Mouse (Mus musculus) midbrain, embryonic 13.5 days (tissue): ENCODE data around the gene Fxr2. TPM values are rescaled to one million over a fixed set of nuclear protein-coding genes. Genes with fewer than 3 reads are reported as not detected.

Experiments used
- ATAC-seq: fragments of 200-750 bp; cut with Nextera tagmentation; 2 replicates; pipeline ENCODE4 v1.8.0; 2017; ENCODE audit warnings: mild to moderate bottlenecking, moderate TSS enrichment, moderate library complexity
- H3K27ac ChIP-seq: fragments of 300-500 bp; sonication (generic); 2 replicates; pipeline ENCODE4 v1.5.1; 2015; ENCODE audit warnings: inconsistent platforms, mild to moderate bottlenecking, moderate library complexity
- H3K27me3 ChIP-seq: fragments of 300-500 bp; sonication (generic); 2 replicates; pipeline ENCODE4 v1.6.1; 2015; ENCODE audit warnings: mild to moderate bottlenecking, inconsistent platforms
- H3K36me3 ChIP-seq: fragments of 300-500 bp; sonication (generic); 2 replicates; pipeline ENCODE4 v1.6.1; 2015; ENCODE audit warnings: mild to moderate bottlenecking, inconsistent platforms
- H3K4me1 ChIP-seq: fragments of 300-500 bp; sonication (generic); replicated peaks from 2 replicates; pipeline ENCODE4 v1.6.1; 2015; ENCODE audit warnings: inconsistent platforms
- H3K4me2 ChIP-seq: fragments of 300-500 bp; sonication (generic); replicated peaks from 2 replicates; pipeline ENCODE4 v1.6.1; 2015; ENCODE audit warnings: moderate library complexity, mild to moderate bottlenecking, inconsistent platforms
- H3K4me3 ChIP-seq: fragments of 300-500 bp; sonication (generic); replicated peaks from 2 replicates; pipeline ENCODE4 v1.5.1; 2015; ENCODE audit warnings: mild to moderate bottlenecking, inconsistent platforms
- H3K9ac ChIP-seq: fragments of 300-500 bp; sonication (generic); replicated peaks from 2 replicates; pipeline ENCODE4 v1.6.1; 2015; ENCODE audit warnings: mild to moderate bottlenecking, inconsistent platforms
- H3K9me3 ChIP-seq: fragments of 300-500 bp; sonication (generic); 2 replicates; pipeline ENCODE4 v1.6.1; 2016; ENCODE audit warnings: mild to moderate bottlenecking, inconsistent platforms
- WGBS: fragments of 180-500 bp; shearing (Covaris S2); methylation state at CpG from one replicate; pipeline ENCODE4 v1.1.7; 2015; 5-methylcytosine and 5-hydroxymethylcytosine counted together
- polyA plus RNA-seq: library from polyadenylated mRNA; unstranded; fragments of >200 nt; fragmentation: Nextera tagmentation; extraction: Ambion mirVana; gene quantifications from 2 replicates; pipeline ENCODE4 v1.2.1, GENCODE M21; 2015

Gene Fxr2
- polyA plus RNA-seq, 1 experiment from 2014 or later: 52.4 TPM

- peaks cover 7% of the 10 kb centered on the region for H3K36me3 ChIP-seq
- H3K4me2 ChIP-seq: peak overlapping the region; percentile 86
- H3K9ac ChIP-seq: peak overlapping the region; percentile 99
- no peaks in the 10 kb centered on the region for H3K9me3 ChIP-seq
- ATAC-seq: peak; percentile 68
- H3K4me3 ChIP-seq: peak overlapping the region; percentile 99
- H3K4me1 ChIP-seq: peaks cover 38% of the 10 kb centered on the region
- peak overlapping the region; percentile 96 for H3K27ac ChIP-seq
- under 1% methylated on average over 50 of the region's 50 CpGs for WGBS
- no peaks in the 10 kb centered on the region for H3K27me3 ChIP-seq
Measured at GRCm38 (mm10) chr11:69633128-69633866, 507 bp downstream of the Fxr2 start.

GRCm38 (mm10) chr11:69635471-69635870 is 2.7 kb downstream of the Fxr2 start:
- 88% methylated on average over 3 of the region's 3 CpGs for WGBS
- H3K4me3 ChIP-seq: peak overlapping the region; percentile 99; the same call in 1 of the 2 replicates

GRCm38 (mm10) chr11:69645860-69646259 is 13.1 kb downstream of the Fxr2 start:
- no peaks in the 10 kb centered on the region for H3K27me3 ChIP-seq
- H3K36me3 ChIP-seq: peaks cover 96% of the 10 kb centered on the region
- H3K4me3 ChIP-seq: no peak overlapping the region
- H3K9ac ChIP-seq: no peak overlapping the region
- no peak overlapping the region for H3K27ac ChIP-seq
- H3K9me3 ChIP-seq: no peaks in the 10 kb centered on the region
- 97% methylated on average over 5 of the region's 5 CpGs for WGBS
- H3K4me1 ChIP-seq: no peaks in the 10 kb centered on the region
- ATAC-seq: no peak
- no peak overlapping the region for H3K4me2 ChIP-seq

More at GRCm38 (mm10) chr11:69635471-69635870, 2.7 kb downstream of the Fxr2 start:
- Histone ChIP-seq H3K27me3 (no peaks in the 10 kb centered on the region), H3K4me1 (peaks cover 38% of the 10 kb centered on the region), H3K4me2 (0 out of 2 replicates have a peak overlapping the region, but pooled peaks have one; percentile 21), H3K27ac (no peak overlapping the region), H3K9ac (no peak overlapping the region), H3K9me3 (no peaks in the 10 kb centered on the region), H3K36me3 (peaks cover 21% of the 10 kb centered on the region)
- no peak for ATAC-seq

GRCm38 (mm10) chr11:69653399-69653798 is 20.6 kb downstream of the Fxr2 start:
- no peak for ATAC-seq
- Histone ChIP-seq H3K36me3 (peaks cover 82% of the 10 kb centered on the region), H3K27me3 (no peaks in the 10 kb centered on the region), H3K4me3 (no peak overlapping the region), H3K9ac (no peak overlapping the region; the same call in 1 of the 2 replicates), H3K4me1 (peaks cover 19% of the 10 kb centered on the region), H3K27ac (peak overlapping the region; percentile 60), H3K4me2 (no peak overlapping the region), H3K9me3 (no peaks in the 10 kb centered on the region)
- WGBS: 48% methylated on average over 5 of the region's 5 CpGs

DNA sequence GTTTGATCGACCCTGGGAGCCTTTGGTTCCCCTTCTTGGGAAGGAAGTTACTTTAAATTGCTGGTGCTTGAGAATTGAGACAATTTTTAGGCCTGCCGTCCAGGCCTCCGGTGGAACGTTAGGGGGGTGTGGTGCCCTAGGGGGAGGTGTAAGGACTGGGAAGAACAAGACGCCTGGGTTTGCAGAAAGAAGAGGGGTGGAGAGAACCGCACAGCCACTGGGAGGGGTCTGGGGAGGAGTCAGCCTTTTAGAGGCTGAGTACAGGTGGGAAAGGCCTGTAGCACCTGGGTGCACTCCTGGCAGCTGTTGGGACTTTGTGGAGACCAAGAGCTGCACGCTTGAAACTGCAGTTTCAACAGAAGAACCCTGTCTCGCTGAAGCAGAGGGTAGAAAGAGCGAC is 22.0 kb downstream of the Fxr2 start:
- Histone ChIP-seq H3K36me3 (peaks cover 81% of the 10 kb centered on the region), H3K9ac (no peak overlapping the region), H3K4me2 (no peak overlapping the region), H3K27me3 (no peaks in the 10 kb centered on the region), H3K4me3 (no peak overlapping the region), H3K27ac (no peak overlapping the region), H3K4me1 (peaks cover 19% of the 10 kb centered on the region), H3K9me3 (no peaks in the 10 kb centered on the region)
- no peak for ATAC-seq
- 52% methylated on average over 9 of the region's 9 CpGs for WGBS

DNA sequence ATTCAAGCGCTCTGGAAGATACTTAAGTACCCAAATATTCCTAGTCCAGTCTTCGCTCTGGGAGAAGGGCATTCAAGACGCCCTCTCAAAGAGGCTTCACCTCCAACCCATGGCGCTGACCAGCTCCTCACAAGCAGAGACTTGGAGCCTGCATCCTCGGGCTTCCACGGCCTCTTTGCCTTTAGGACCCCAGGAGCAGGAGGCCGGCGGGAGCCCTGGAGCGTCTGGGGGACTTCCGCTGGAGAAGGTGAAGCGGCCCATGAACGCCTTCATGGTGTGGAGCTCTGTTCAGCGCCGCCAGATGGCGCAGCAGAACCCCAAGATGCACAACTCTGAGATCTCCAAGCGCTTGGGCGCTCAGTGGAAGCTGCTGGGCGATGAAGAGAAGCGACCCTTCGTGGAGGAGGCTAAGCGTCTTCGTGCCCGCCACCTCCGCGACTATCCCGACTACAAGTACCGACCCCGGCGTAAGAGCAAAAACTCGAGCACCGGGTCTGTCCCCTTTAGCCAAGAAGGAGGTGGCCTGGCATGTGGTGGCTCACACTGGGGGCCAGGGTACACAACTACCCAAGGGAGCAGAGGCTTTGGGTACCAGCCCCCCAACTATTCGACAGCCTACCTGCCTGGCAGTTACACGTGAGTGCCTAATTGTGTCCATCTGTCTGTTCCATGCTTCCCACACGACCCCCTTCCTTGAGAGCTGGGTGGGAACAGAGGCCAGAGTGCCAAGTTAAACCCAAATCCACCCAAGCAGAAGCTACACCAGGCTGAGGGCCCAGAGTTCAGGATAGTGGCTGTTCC is 22.7 kb downstream of the Fxr2 start, which contains the start of gene Sox15:
TSS of gene Sox15 (plus strand) at position 51 of the 801 bp plus-strand sequence.
- ATAC-seq: peak; percentile 82
- Histone ChIP-seq H3K36me3 (peaks cover 77% of the 10 kb centered on the region), H3K9ac (peak within 1 kb of the TSS; percentile 44), H3K27me3 (no peaks in the 10 kb centered on the region), H3K4me1 (peaks cover 25% of the 10 kb centered on the region), H3K9me3 (no peaks in the 10 kb centered on the region), H3K4me3 (no peak within 1 kb of the TSS), H3K4me2 (0 out of 2 replicates have a peak within 1 kb of the TSS, but pooled peaks have one; percentile 11), H3K27ac (peak within 1 kb of the TSS; percentile 30)
- WGBS: 24% methylated on average over 34 of the region's 34 CpGs

DNA sequence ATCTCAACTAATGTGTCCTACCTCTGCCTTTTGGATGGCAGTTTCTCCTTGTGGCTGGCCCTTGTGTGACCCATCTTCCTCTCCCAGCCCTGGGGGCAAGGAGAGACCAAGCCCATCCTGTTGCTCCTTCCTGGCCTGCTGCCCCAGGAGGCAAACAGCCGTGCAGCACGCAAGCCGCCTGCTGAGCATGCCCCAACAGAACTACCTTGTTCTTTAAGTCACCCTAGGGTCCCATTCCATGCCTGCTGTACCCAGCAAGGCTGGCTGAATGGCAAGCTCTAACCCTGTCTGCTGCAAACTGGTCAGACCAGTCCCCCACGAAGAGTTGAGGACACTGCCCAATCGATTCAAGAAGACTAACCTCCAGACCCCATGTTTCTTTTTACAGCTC is 23.3 kb downstream of the Fxr2 start:
- no peak for ATAC-seq
- Histone ChIP-seq H3K9ac (0 out of 2 replicates have a peak overlapping the region, but pooled peaks have one; percentile 36), H3K27ac (no peak overlapping the region), H3K4me1 (peaks cover 30% of the 10 kb centered on the region), H3K9me3 (no peaks in the 10 kb centered on the region), H3K4me2 (no peak overlapping the region), H3K36me3 (peaks cover 72% of the 10 kb centered on the region), H3K4me3 (no peak overlapping the region), H3K27me3 (no peaks in the 10 kb centered on the region)
- 87% methylated on average over 5 of the region's 5 CpGs for WGBS

DNA sequence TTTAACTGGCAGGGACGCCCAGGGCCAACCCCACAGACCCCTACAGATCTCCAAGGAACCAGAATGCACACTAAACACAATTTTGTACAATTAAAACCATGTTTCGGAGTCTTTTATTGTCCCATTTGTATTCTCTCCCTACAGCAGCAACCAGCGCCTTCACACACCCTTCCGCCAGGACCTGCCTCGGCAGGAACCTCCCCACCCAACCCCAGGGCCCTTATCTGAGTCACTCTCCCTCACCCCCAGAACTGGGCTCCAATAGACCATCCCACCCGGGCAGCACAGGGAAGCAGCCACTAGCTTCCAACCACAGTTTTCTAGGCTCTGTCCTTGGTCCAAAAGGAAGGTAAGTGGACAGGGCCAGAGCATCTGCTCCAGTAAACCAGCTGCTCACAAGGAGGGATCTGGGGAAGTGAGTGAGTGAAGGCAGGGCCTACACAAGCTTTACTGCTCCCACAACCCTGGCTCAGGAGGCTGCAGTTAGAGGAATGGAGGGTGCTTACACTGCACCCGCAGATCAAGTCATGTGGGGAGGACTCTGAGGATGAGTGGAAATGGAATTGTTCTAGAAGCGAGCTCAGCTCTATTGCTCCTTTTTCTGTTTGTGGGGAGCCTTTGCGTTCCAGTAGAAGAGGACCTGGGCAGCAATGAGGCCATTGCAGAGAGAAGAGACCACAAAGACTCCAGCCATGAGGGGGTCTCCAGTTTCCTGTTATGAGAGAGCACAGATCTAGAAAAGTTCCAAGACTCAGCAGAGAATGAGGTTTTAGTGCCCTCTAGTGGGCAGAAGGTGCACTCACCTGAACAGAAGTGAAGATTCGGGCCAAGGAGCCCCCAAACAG is 24.0 kb downstream of the Fxr2 start:
- H3K9me3 ChIP-seq: no peaks in the 10 kb centered on the region
- peaks cover 64% of the 10 kb centered on the region for H3K36me3 ChIP-seq
- 82% methylated on average over 10 of the region's 10 CpGs for WGBS
- H3K4me2 ChIP-seq: no peak overlapping the region
- H3K9ac ChIP-seq: 0 out of 2 replicates have a peak overlapping the region, but pooled peaks have one; percentile 25
- H3K4me1 ChIP-seq: peaks cover 38% of the 10 kb centered on the region
- no peak overlapping the region for H3K27ac ChIP-seq
- H3K27me3 ChIP-seq: no peaks in the 10 kb centered on the region
- no peak for ATAC-seq
- no peak overlapping the region for H3K4me3 ChIP-seq

GRCm38 (mm10) chr11:69657462-69657881 is 24.7 kb downstream of the Fxr2 start:
- ATAC-seq: no peak
- Histone ChIP-seq H3K4me2 (no peak overlapping the region), H3K36me3 (peaks cover 58% of the 10 kb centered on the region), H3K4me3 (no peak overlapping the region), H3K9me3 (no peaks in the 10 kb centered on the region), H3K27ac (no peak overlapping the region), H3K27me3 (no peaks in the 10 kb centered on the region), H3K4me1 (peaks cover 39% of the 10 kb centered on the region), H3K9ac (no peak overlapping the region)
- WGBS: 86% methylated on average over 15 of the region's 15 CpGs

DNA sequence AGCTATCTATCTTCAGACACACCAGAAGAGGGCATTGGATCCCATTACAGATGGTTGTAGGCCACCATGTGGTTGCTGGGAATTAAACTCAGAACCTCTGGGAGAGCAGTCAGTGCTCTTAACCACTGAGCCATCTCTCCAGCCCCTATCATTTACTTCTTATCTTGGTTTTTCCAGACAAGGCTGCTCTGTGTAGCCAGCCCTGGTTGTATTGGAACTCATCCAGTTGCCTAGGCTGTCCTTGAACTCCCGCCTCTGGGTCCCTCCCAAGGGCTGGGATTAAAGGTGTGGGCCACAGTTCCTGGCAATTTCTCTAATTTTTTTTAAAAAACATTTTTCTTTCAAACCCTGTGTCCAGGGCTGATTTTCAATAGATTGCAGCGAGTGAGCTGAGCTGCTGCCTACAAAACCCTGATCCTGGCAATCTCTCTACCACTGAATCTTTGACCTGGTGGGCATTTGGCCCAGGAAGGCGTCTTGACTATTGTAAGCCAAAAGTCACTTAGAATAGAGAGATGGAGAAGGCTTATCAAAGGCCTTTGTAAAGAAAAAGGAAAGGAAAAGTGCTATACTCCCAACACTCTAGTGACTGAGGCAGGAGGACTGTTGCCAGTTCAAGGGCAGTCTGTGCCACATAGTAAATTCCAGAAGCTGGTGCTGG is 28.6 kb downstream of the Fxr2 start:
- H3K27me3 ChIP-seq: no peaks in the 10 kb centered on the region
- no peak for ATAC-seq
- WGBS: 82% methylated on average over 3 of the region's 3 CpGs
- H3K4me3 ChIP-seq: peak overlapping the region; percentile 56
- H3K4me1 ChIP-seq: peaks cover 28% of the 10 kb centered on the region
- peak overlapping the region; percentile 95 for H3K27ac ChIP-seq
- peaks cover 63% of the 10 kb centered on the region for H3K36me3 ChIP-seq
- peak overlapping the region; percentile 73 for H3K9ac ChIP-seq
- H3K4me2 ChIP-seq: peak overlapping the region; percentile 61
- no peaks in the 10 kb centered on the region for H3K9me3 ChIP-seq
